Mouse (Mus musculus) Muller cell, postnatal 12 days (primary cell): ENCODE results near the gene Olfr1289.

Experiments used
- DNase-seq: peaks from one replicate; pipeline ENCODE4 v3.0.0-alpha.2; 2015; ENCODE audit errors: inconsistent ontology term

The Olfr1289 gene

GRCm38 (mm10) chr2:111480519-111480918 lies at the start of gene Olfr1289:
Gene Olfr1289 (plus strand): TSS chr2:111480819.
- no peak for DNase-seq

- no peak for DNase-seq
Observed at GRCm38 (mm10) chr2:111448842-111449241, 31.8 kb upstream of the Olfr1289 start, which contains the start of gene Olfr1287. Gene Olfr1287 (plus strand): TSS chr2:111449142.

- no peak for DNase-seq
Observed at GRCm38 (mm10) chr2:111473801-111474200, 6.8 kb upstream of the Olfr1289 start, which contains the start of gene Olfr1288. Gene Olfr1288 (plus strand): TSS chr2:111474101.

- no peak for DNase-seq
Observed at GRCm38 (mm10) chr2:111493729-111494128, 13.1 kb downstream of the Olfr1289 start, which contains the start of gene Olfr1290. Gene Olfr1290 (minus strand): TSS chr2:111493829.

- no peak for DNase-seq
Observed at GRCm38 (mm10) chr2:111496880-111497279, 16.3 kb downstream of the Olfr1289 start, which contains the start of gene Olfr1291-ps1. Gene Olfr1291-ps1 (plus strand): TSS chr2:111497180.

GRCm38 (mm10) chr2:111517451-111517850 lies 36.8 kb downstream of the Olfr1289 start:
- no peak for DNase-seq

GRCm38 (mm10) chr2:111524903-111525302 lies 44.3 kb downstream of the Olfr1289 start, which contains the start of gene Olfr1293-ps:
Gene Olfr1293-ps (plus strand): TSS chr2:111525203.
- DNase-seq, result no peak
